Mouse (Mus musculus): ENCODE results near the gene Def8.

- TF ChIP-seq EP300 (IDR thresholded peaks at IDR 0.05; ENCODE audit: low read depth) (no peak), CTCF (IDR thresholded peaks at IDR 0.05; ENCODE audit: low read depth) (no peak)
Measured at GRCm38 (mm10) chr8:123441788-123442187, 18.5 kb downstream of the Def8 start.
